Mouse (Mus musculus) olfactory bulb, adult 2 months (tissue): Measurements from ENCODE around the gene Abhd16b. TPM values are rescaled to one million over a fixed set of nuclear protein-coding genes. Genes with fewer than 3 reads are reported as not detected.

Experiments
- H3K27ac ChIP-seq: fragments of 200-500 bp; 2 replicates; pipeline ENCODE4 v1.5.1; 2012; ENCODE audit warnings: low read depth, low read length; ENCODE audit not compliant: insufficient read depth
- H3K4me1 ChIP-seq: fragments of 200-500 bp; 2 replicates; pipeline ENCODE4 v1.6.1; 2012; ENCODE audit warnings: low read length; ENCODE audit not compliant: control insufficient read depth, insufficient read depth
- H3K4me3 ChIP-seq: fragments of 200-500 bp; 2 replicates; pipeline ENCODE4 v1.5.1; 2012; ENCODE audit warnings: mild to moderate bottlenecking, low read depth, low read length, moderate library complexity; ENCODE audit not compliant: insufficient read depth
- CTCF ChIP-seq: fragments of 200-500 bp; IDR thresholded peaks from 2 replicates; pipeline ENCODE4 v1.5.1; 2012; ENCODE audit warnings: low read depth, mild to moderate bottlenecking, low read length, moderate library complexity; ENCODE audit not compliant: insufficient read depth
- POLR2A ChIP-seq: fragments of 200-500 bp; IDR thresholded peaks from 2 replicates; pipeline ENCODE4 v1.6.1; 2012; ENCODE audit warnings: mild to moderate bottlenecking, low read depth, low read length, moderate library complexity; ENCODE audit not compliant: insufficient read depth
- WGBS: fragments of 180-500 bp; shearing (Covaris S2); methylation state at CpG from one replicate; pipeline ENCODE4 v1.1.7; 2018; 5-methylcytosine and 5-hydroxymethylcytosine counted together
- polyA plus RNA-seq: library from polyadenylated mRNA; stranded (reverse); fragments of >200 nt; gene quantifications from 2 replicates; pipeline ENCODE4 v1.2.4, GENCODE M21; 2012; ENCODE audit warnings: low replicate concordance; ENCODE audit not compliant: missing spikeins, insufficient read depth, insufficient read length

Abhd16b gene
- polyA plus RNA-seq, 1 experiment, result not detected

GRCm38 (mm10) chr2:181461536-181462100 is 31.4 kb upstream of the Abhd16b start:
- 85% methylated on average over 1 of the region's 1 CpGs for WGBS
- Histone ChIP-seq H3K4me1 (peaks cover 13% of the 10 kb centered on the region), H3K4me3 (no peak overlapping the region), H3K27ac (no peak overlapping the region)
- TF ChIP-seq POLR2A, result no peak
- TF ChIP-seq CTCF, result no peak

DNA sequence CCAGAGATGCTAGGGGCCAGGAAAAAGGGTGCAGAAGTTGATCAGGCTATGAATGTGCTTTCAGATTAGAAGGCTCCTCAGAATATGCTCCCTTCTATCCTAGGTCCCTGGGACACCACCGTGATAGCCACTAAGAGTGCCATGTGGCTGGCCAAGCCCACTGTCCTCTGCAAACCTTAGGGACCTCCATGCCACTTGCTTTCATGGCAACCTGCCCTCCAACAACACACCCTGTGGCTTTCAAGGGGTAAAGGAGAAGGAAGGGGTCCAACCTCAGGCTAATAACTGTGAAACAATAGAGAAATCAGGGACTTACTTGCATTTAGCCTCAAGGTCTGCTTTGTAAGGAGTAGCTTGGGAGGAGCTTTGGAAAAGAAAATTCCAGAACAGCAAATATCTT is 30.4 kb upstream of the Abhd16b start:
- H3K4me1 ChIP-seq, result peaks cover 13% of the 10 kb centered on the region
- no peak overlapping the region for H3K4me3 ChIP-seq
- TF ChIP-seq CTCF, result no peak
- TF ChIP-seq POLR2A, result no peak
- WGBS, result 91% methylated on average over 1 of the region's 1 CpGs
- H3K27ac ChIP-seq, result no peak overlapping the region

DNA sequence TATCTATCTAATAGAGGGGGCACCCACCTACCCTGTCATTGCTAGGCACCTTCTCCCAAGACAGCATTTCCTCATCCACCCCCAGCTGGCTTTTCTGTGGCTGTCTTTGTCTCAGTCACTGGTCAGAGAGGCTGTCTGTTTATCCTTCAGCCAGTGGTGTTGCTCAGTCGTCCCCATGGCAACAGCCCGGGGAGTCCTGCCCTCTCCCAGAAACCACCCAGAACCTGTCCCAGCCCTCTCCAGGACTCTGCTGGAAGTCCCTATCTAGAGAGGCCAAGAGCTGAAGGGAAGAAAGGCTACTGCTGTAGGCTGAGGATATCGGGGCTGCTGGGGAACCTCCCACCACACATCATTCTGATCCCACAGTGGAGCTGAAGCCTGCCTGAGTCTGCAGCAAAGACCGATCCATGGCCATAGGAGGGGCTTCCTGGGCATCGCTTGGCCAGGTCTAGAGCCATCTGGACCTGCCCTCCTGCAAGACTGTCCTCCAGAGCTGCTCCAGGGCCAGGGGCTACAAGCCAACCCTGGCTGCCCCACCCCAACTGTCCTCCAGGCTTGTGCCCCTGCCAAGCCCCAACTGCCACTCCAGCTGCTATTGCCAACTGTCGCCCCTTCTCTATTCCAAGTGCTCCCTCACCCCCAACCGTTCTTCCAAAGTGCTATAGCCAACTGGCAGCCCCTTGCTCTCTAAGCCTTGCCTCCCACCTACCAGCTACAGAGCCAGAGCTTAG is 29.8 kb upstream of the Abhd16b start:
- 23% methylated on average over 7 of the region's 7 CpGs for WGBS
- Histone ChIP-seq H3K4me3 (no peak overlapping the region), H3K4me1 (peaks cover 11% of the 10 kb centered on the region), H3K27ac (no peak overlapping the region)
- TF ChIP-seq POLR2A (no peak), CTCF (no peak)

GRCm38 (mm10) chr2:181465423-181465822 is 27.6 kb upstream of the Abhd16b start:
- Histone ChIP-seq H3K4me1 (0 out of 2 replicates have a peak, but pooled peaks cover 4% of the 10 kb centered on the region), H3K27ac (no peak overlapping the region), H3K4me3 (no peak overlapping the region)
- TF ChIP-seq CTCF, result no peak
- no peak for TF ChIP-seq POLR2A
- WGBS, result 65% methylated on average over 3 of the region's 3 CpGs

DNA sequence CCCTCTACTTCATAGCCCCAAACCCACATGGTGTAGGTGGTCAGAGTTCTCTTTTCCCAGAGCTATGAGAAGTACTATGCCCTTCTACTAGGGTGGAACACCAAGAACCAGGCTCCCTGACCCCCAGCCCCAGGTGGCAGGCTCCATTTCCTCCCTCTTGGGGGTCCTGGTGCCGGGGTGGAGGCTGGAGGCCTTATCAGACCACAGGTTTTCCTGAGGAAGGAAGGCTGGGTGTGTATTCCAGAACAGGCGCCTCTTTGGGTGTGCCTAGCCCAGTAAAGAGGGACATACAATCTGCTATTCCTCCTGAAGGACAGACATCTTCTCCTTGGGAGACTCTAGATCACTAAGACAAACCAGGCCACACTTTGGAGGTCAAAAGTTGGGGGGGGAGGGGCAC is 22.7 kb upstream of the Abhd16b start:
- TF ChIP-seq CTCF (no peak), POLR2A (no peak)
- Histone ChIP-seq H3K4me1 (no peaks in the 10 kb centered on the region; the same call in 1 of the 2 replicates), H3K27ac (no peak overlapping the region), H3K4me3 (no peak overlapping the region)
- 82% methylated on average over 2 of the region's 2 CpGs for WGBS

DNA sequence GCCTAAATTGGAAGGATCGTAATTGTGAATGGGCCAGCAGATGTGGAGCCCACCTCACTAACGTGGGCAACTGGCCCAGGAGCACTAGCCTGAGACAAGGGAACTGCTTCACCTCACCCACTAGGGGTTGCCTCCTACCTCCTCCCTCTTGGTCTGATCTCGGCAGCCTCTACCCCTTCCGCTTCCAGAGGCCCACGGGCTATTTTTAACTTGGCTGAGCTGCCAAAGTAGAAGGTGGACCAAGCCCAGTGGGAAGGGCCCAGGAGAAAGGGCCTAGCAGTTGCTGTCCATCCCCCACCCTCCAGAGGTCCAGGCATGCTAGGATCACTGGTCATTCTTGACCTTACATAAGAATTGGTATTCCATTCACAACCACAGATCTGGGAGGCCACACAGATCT is 21.8 kb upstream of the Abhd16b start:
- Histone ChIP-seq H3K4me1 (no peaks in the 10 kb centered on the region; the same call in 1 of the 2 replicates), H3K27ac (no peak overlapping the region), H3K4me3 (no peak overlapping the region)
- TF ChIP-seq CTCF, result no peak
- TF ChIP-seq POLR2A, result no peak
- 63% methylated on average over 5 of the region's 5 CpGs for WGBS

GRCm38 (mm10) chr2:181472256-181472827 is 20.7 kb upstream of the Abhd16b start:
- Histone ChIP-seq H3K27ac (no peak overlapping the region), H3K4me1 (no peaks in the 10 kb centered on the region; the same call in 1 of the 2 replicates), H3K4me3 (no peak overlapping the region)
- WGBS, result 70% methylated on average over 1 of the region's 1 CpGs
- TF ChIP-seq CTCF, result no peak
- no peak for TF ChIP-seq POLR2A

DNA sequence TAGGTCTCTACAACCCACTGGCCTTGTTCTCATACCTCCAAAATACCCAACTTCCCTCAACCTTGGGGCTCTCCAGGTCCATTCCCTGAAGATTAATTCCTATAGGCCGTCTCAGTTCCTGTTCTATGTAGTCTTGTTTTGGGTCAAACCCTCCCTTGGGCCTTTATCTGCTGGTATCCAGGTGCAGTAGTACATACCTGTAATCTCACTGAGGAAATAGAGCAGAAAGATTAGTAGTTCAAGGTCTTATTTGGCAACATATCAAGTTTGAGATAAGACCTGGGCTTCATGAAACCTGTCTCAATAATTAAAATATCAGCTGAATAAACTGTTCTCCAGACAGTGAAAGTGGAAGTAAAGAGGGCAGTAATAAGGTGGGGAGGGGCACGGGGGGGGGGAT is 9.9 kb upstream of the Abhd16b start:
- no peak overlapping the region for H3K4me3 ChIP-seq
- TF ChIP-seq CTCF (no peak), POLR2A (no peak)
- peaks cover 2% of the 10 kb centered on the region for H3K4me1 ChIP-seq
- H3K27ac ChIP-seq, result no peak overlapping the region
- WGBS, result 41% methylated on average over 2 of the region's 2 CpGs

GRCm38 (mm10) chr2:181483562-181484318 is 9.3 kb upstream of the Abhd16b start:
- 41% methylated on average over 7 of the region's 7 CpGs for whole genome bisulfite sequencing
- no peak overlapping the region for H3K4me3 ChIP-seq
- no peak overlapping the region for H3K27ac ChIP-seq
- H3K4me1 ChIP-seq, result peaks cover 2% of the 10 kb centered on the region
- TF ChIP-seq POLR2A (no peak), CTCF (no peak)
